Mouse (Mus musculus) adrenal gland, postnatal 14 days (tissue): ENCODE measurements around the gene Ndrg4. TPM values are rescaled to one million over a fixed set of nuclear protein-coding genes. Genes with fewer than 3 reads are reported as not detected.

Experiments used
- DNase-seq: peaks from one replicate; pipeline ENCODE4 v3.0.0; 2021; ENCODE audit warnings: mixed read lengths
- total RNA-seq: library from RNA; stranded (reverse); gene quantifications from 2 replicates; pipeline ENCODE4 v1.2.3, GENCODE M21; 2021

The Ndrg4 gene
- total RNA-seq, 1 experiment from 2014 or later = 19.8 TPM

- peak; percentile 27 for DNase-seq
Observed at GRCm38 (mm10) chr8:95678024-95678611, 1.3 kb downstream of the Ndrg4 start.

GRCm38 (mm10) chr8:95688073-95688672 is 11.4 kb downstream of the Ndrg4 start:
- DNase-seq = peak; percentile 54

GRCm38 (mm10) chr8:95690929-95691541 is 14.3 kb downstream of the Ndrg4 start:
- no peak for DNase-seq

GRCm38 (mm10) chr8:95694631-95695030 is 17.9 kb downstream of the Ndrg4 start:
- no peak for DNase-seq

GRCm38 (mm10) chr8:95696661-95697060 is 19.9 kb downstream of the Ndrg4 start:
- DNase-seq = no peak

- DNase-seq = peak; percentile 88
Observed at GRCm38 (mm10) chr8:95697128-95697527, 20.3 kb downstream of the Ndrg4 start.

GRCm38 (mm10) chr8:95698179-95698578 is 21.4 kb downstream of the Ndrg4 start:
- DNase-seq = no peak

GRCm38 (mm10) chr8:95700282-95700681 is 23.5 kb downstream of the Ndrg4 start:
- DNase-seq = no peak

- no peak for DNase-seq
Observed at GRCm38 (mm10) chr8:95701809-95702208, 25.0 kb downstream of the Ndrg4 start.

- DNase-seq = peak; percentile 92
Observed at GRCm38 (mm10) chr8:95702480-95703446, 26.0 kb downstream of the Ndrg4 start.

GRCm38 (mm10) chr8:95703461-95704260 is 26.9 kb downstream of the Ndrg4 start:
- peak; percentile 58 for DNase-seq

- no peak for DNase-seq
Observed at GRCm38 (mm10) chr8:95704538-95704937, 27.8 kb downstream of the Ndrg4 start.

- no peak for DNase-seq
Observed at GRCm38 (mm10) chr8:95709579-95709978, 32.8 kb downstream of the Ndrg4 start.

GRCm38 (mm10) chr8:95711029-95711428 is 34.2 kb downstream of the Ndrg4 start:
- DNase-seq = no peak

GRCm38 (mm10) chr8:95712395-95712794 is 35.6 kb downstream of the Ndrg4 start:
- DNase-seq = no peak

- peak; percentile 87 for DNase-seq
Observed at GRCm38 (mm10) chr8:95713100-95714010, 36.6 kb downstream of the Ndrg4 start.

GRCm38 (mm10) chr8:95714367-95714766 is 37.6 kb downstream of the Ndrg4 start:
- no peak for DNase-seq

GRCm38 (mm10) chr8:95714837-95715413 is 38.1 kb downstream of the Ndrg4 start:
- no peak for DNase-seq

- peak; percentile 94 for DNase-seq
Observed at GRCm38 (mm10) chr8:95715676-95716531, 39.1 kb downstream of the Ndrg4 start, which contains the start of gene Setd6. Gene Setd6 (plus strand): TSS chr8:95715881.
